Mouse (Mus musculus) left cerebral cortex, postnatal 10 days (tissue): Measurements from ENCODE around the gene Gna14. TPM values are rescaled to one million over a fixed set of nuclear protein-coding genes. Genes with fewer than 3 reads are reported as not detected.
A peak's percentile ranks its signal among the peaks of the same experiment; 100 is the strongest.

Source experiments
- DNase-seq, 2 experiments: peaks; one replicate each; pipeline ENCODE4 v3.0.0; 2021 to 2022; ENCODE audit warnings: low spot score in 2 of 2, mixed read lengths in 1 of 2; ENCODE audit errors: extremely low spot score in 1 of 2
- intact Hi-C: fragments of 180-260 bp; cut with DNase I; formaldehyde crosslinking; loops from one replicate; pipeline ENCODE4 v1.15.1; 2025
- total RNA-seq, 2 experiments: library from RNA; stranded (reverse); gene quantifications; 2 replicates each; pipeline ENCODE4 v1.2.3; 2021

Gene Gna14
- total RNA-seq, 2 experiments from 2014 or later = 0.24 TPM

DNA sequence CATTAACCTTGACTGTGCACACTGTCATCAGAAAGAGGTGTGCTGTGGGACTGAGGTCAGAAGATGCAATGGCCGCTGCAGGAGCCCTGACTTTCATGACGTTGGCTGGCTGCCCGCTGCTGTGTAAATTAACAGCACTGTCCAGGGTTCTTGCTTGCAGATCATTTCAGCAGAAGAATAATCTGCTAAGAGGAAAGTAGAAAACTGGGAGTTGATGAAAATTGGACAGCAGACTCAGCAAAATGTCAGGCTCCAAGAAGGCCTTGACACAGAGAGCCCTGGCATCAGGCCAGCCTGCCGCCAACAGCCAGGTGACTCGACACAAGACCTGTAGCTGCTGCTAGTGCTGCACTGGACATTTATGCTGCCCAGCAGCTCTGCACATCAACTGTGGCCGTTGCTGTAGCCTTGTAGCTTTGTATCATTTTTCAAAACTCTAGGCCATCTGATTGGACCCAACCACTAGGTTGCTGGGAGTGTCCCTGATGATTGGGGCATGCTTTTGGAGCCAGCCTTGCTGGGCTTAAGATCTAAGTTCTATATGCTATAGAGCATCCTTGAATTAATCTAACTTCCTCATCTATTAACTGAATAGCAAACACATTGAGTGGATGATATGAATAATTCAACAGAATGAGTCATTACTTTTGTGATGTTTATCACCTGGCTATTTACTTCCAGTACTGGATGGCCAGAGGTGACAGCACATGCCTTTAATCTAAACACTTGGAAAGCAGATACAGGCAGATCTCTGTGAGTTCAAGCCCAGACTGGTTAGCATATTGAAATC is 12.5 kb downstream of the Gna14 start:
- intact Hi-C loops = no loop called here
- DNase-seq = peak in 1 of 2 experiments; percentile 31

GRCm38 (mm10) chr19:16448796-16449195 is 13.2 kb downstream of the Gna14 start:
- DNase-seq = no peak
- intact Hi-C loops = no loop called here

DNA sequence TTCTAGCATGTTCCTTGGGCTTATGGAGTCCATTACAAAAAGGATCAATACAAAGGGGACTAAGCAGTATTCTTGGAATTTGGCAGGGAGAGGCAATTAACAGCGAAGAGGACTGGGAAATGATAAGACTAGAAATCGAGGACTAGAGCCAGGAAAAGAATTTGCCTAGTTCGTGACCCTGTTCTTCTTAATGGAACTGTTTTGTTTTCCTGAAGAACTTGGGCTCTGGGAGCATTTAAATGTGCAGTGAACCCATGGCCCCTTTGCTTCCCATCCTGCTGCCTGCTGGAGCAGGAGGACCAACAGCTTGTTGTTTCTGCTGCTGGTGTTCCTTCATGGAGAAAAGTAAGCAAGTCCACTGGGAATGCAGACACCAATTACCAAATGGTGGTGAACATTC is 15.3 kb downstream of the Gna14 start:
- intact Hi-C loops = no loop called here
- no peak for DNase-seq

- intact Hi-C loops = no loop called here
- no peak for DNase-seq
Observed at GRCm38 (mm10) chr19:16456181-16456580, 20.6 kb downstream of the Gna14 start.

- no peak for DNase-seq
- intact Hi-C loops = no loop called here
Observed at GRCm38 (mm10) chr19:16457127-16457526, 21.6 kb downstream of the Gna14 start.

DNA sequence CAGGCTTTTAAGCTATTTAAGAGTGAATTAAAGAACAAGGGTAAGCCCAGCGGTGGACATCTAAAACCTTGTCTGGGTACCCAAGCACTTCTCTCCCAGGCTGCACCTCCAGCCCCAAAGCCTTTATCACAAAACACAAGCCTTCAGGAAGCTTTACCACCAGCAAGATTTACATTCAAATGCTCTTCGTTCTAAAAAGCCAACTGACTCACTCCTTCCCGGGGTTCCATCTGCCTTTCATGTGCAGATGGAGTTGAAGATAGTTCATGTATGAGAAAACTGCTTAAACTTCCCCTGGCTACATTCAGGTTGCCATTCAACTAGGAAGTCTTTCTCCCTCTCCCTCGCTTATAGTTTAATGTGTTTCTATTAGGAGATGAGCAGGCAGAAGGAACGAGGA is 23.8 kb downstream of the Gna14 start:
- no peak for DNase-seq
- intact Hi-C loops = no loop called here

DNA sequence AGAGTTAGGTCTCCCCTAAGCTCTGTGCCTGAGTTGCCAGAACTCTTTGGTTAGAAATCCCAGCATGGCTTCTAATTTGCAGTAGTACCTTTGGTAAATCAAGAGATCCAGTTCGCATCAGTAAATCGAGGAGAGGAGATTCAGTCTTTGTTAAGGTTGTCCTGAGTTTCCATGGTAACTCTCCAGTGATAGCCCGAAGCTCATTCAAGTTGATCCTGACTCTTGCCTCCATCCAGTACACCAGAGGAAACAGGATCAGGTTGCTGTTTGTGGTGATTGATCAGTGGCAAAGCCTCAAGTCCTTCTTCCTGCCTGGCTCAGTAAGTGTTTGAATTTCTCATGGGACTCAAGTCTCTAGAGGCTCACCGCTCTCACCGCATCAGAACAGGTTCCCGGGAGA is 24.7 kb downstream of the Gna14 start:
- DNase-seq = no peak
- intact Hi-C loops = no loop called here

GRCm38 (mm10) chr19:16460831-16461230 is 25.3 kb downstream of the Gna14 start:
- DNase-seq = no peak
- intact Hi-C loops = no loop called here

DNA sequence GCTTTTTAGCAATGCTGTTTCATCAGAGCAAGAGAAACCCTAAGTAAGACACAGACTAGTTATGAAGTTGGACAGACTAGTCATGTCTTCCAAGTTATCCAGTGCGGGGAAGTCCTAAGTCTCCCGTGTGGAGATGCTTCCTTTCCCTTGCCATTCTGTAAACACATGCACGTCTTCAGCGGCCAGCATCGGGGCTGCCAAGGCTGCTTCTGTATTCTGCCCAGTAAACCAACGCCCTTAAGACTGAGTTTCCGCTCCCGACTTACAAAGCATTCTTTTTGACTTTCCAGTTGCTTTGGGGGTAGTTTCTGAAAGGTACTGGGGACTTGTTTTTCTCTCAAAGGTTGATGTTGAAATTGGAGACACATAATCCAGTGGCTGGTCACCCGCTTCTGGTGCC is 26.9 kb downstream of the Gna14 start:
- no peak for DNase-seq
- intact Hi-C loops = no loop called here

GRCm38 (mm10) chr19:16464730-16465129 is 29.2 kb downstream of the Gna14 start:
- intact Hi-C loops = no loop called here
- DNase-seq = peak in 1 of 2 experiments; percentile 30

DNA sequence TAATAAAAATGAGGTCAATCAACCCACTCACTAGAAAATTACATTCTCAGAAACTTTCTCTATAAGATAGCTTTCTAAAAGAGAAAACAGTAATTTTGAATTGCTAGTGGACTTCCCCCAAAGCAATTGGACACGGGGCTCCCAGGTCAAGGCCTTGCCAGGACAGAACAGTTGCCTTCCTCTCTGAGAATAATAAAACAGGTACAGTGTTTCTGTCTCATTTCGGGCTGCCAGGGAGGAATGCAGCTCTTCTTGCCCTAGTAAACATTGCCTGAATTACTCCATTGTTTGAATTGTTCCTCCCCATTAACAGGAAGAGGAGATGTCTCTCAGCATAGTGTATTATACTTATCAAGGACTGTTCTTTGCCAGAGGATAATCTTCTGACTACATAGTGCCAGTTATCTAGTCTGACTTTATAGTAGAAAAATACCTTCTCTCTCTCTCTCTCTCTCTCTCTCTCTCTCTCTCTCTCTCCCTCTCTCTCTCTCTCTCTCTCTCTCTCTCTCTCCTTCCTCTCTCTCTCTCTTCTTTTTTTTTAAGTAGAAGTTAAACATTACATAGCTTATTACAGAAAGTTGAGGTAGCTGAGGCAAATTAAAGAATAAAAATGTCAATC is 33.3 kb downstream of the Gna14 start:
- no peak for DNase-seq
- intact Hi-C loops = no loop called here

- intact Hi-C loops = no loop called here
- no peak for DNase-seq
Observed at GRCm38 (mm10) chr19:16472655-16473054, 37.1 kb downstream of the Gna14 start.

DNA sequence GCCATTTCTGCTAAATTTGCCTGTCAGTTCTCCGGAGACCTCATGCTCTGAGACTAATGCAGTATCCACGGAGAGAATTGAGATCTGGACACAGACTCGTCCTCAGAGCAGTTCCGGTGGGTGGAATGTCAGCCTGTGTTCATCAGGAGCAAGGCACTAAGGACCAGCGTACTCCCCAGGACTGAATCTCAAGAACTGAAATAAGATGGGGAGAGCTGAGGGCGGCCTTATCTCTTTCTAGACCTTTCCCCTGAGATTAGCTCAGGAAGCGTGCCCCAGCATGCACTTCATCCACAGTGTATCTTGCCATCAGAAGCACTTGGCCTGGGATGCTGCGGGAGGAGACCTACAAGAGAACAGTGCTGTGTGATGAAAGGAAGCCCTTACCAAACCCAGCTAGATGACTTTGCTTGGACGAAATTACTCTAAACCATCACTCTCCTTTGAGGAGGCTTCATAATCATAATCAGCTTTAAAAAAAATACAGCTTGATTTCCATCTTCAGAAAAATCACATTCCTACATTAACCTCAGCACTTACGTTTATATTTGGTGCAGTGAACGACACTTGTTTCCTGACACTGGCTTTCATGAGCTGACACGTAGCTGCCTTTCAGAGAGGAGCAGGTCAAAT is 41.9 kb downstream of the Gna14 start:
- intact Hi-C loops = no loop called here
- no peak for DNase-seq

DNA sequence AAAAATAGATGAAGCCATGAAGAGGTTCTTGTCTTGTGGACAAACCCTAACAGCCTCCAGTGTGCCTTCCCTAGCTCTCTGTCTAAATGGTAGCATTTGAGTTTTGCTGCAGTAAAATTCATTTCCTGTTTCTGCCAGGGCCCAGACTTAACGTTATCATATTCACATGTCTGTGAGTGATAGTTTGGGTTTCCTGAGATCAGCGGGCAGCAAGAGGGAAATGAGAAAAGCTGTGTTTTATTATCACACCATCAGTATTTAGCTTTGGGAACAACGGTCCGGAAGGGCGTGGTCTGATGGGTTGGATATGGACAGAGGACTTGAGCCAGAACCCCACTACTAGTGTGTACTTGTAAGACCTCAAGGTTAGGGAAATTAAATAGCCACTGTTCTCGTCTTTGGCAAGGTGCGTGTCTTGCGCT is 42.6 kb downstream of the Gna14 start:
- DNase-seq = no peak
- intact Hi-C loops = no loop called here

DNA sequence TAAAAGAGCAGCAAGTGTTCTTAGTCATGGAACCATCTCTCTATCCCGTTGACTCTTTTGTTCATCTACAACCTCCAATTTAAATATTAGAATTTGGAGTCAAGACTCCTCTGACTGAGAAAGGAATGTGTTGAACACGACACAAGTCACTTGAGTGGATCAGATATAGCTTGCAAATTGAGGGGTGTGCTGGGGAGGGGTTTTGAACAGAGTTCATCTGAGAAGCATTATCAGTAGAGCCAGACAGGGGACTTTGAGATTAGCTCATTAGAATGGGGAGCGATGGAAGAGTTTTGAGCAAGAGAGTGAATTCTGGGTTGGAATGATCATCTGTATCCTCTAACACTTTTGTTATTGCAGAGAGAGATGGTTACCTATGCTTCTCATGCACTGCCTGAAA is 46.5 kb downstream of the Gna14 start:
- intact Hi-C loops = no loop called here
- no peak for DNase-seq

GRCm38 (mm10) chr19:16484237-16484636 is 48.7 kb downstream of the Gna14 start:
- intact Hi-C loops = no loop called here
- DNase-seq = no peak

DNA sequence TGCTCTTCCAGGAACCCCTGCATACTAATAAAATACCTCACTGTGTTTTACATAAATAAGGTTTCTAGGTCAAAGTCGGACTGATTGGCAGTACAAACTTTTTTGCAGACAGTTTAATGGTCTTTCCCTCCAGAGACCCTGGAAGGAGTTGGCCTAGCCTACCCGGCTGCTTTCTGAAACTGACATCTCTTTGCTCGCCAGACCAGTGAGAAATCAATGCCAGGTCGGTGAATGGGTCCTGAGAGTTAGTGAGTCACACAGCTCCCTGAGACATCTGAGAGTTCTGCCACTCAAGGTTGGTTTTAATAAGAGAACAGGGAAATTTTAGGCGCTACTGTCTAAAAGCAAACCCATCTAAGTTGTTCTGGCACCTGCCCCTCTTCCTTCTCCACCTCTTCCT is 49.1 kb downstream of the Gna14 start:
- DNase-seq = no peak
- intact Hi-C loops = no loop called here

DNA sequence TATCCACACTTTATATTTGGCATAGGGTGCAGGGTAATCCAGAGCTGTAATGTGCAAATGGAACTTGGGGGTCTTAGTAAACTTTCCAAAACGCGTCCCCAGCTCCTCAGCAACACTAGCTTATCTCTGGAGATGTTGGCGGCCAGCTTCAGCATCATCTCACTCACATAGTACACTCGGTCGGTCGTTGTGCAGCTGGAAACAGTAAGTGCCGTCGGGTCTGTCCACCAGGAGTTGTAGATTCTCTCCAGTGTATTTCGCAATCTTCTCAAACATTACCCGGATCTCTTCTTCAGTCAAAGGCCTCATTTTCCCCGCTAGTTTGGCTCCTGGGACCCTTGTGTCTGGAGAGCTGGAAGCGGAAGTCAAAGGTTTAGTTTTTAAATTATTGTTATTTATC is 55.2 kb downstream of the Gna14 start:
- no peak for DNase-seq
- intact Hi-C loops = no loop called here

- DNase-seq = no peak
- intact Hi-C loops = no loop called here
Observed at GRCm38 (mm10) chr19:16491497-16491896, 55.9 kb downstream of the Gna14 start.

- DNase-seq = no peak
- intact Hi-C loops = no loop called here
Observed at GRCm38 (mm10) chr19:16492453-16492852, 56.9 kb downstream of the Gna14 start.
